In genomic region chr17:44735223-44735990, GRCm38 (mm10) we compare ENCODE assay signal across 8 mouse cellular contexts. TPM values are rescaled to one million over a fixed set of nuclear protein-coding genes. Genes with fewer than 3 reads are reported as not detected.
DNase-seq lines count a peak whose midpoint lies in the region; ATAC-seq and TF ChIP-seq lines count a peak whose summit lies in the region.

No protein-coding gene starts in this region.

- H3K9me3 ChIP-seq in intestine, embryonic 15.5 days, result no peaks in the 10 kb centered on the region
- H3K9me3 ChIP-seq in liver, embryonic 14.5 days (ENCODE audit: control insufficient read depth, low read length), result no peaks in the 10 kb centered on the region

- no peak for TF ChIP-seq CTCF in bone marrow macrophage, adult 2 months (IDR thresholded peaks at IDR 0.05; ENCODE audit: low read depth, low read length)
- TF ChIP-seq CTCF in liver, embryonic 14.5 days (IDR thresholded peaks at IDR 0.05; ENCODE audit: low read depth), result no peak

- H3K4me2 ChIP-seq in intestine, embryonic 15.5 days (replicated peaks), result peak overlapping the region; percentile 98
- peak overlapping the region; percentile 58 for H3K4me2 ChIP-seq in liver, embryonic 14.5 days (ENCODE audit: low read depth)

- peaks cover 50% of the 10 kb centered on the region for H3K27me3 ChIP-seq in intestine, embryonic 15.5 days (replicated peaks)
- peaks cover 67% of the 10 kb centered on the region for H3K27me3 ChIP-seq in liver, embryonic 14.5 days (ENCODE audit: control insufficient read depth, insufficient read depth, low read length)

- no peaks in the 10 kb centered on the region for H3K36me3 ChIP-seq in intestine, embryonic 15.5 days
- H3K36me3 ChIP-seq in liver, embryonic 14.5 days (replicated peaks; ENCODE audit: control insufficient read depth, insufficient read depth, low read depth), result no peaks in the 10 kb centered on the region

- H3K4me3 ChIP-seq in bone marrow macrophage, adult 2 months (ENCODE audit: insufficient read depth, low read length), result peak overlapping the region; percentile 89
- peak overlapping the region; percentile 68 for H3K4me3 ChIP-seq in intestine, embryonic 15.5 days (replicated peaks)
- H3K4me3 ChIP-seq in liver, embryonic 14.5 days (ENCODE audit: insufficient read depth in 1 of 2, low read depth in 2 of 2, low read length in 2 of 2), result peak overlapping the region; percentile 53 to 57

- 0 out of 2 replicates have a peak, but pooled peaks cover 2% of the 10 kb centered on the region for H3K4me1 ChIP-seq in bone marrow macrophage, adult 2 months (ENCODE audit: control insufficient read depth, insufficient read depth, low read length)
- peaks cover 26% of the 10 kb centered on the region for H3K4me1 ChIP-seq in intestine, embryonic 15.5 days (replicated peaks)
- H3K4me1 ChIP-seq in liver, embryonic 14.5 days (replicated peaks; ENCODE audit: control insufficient read depth in 2 of 2, insufficient read depth in 2 of 2, low read length in 1 of 2), result no peaks in the 10 kb centered on the region

- under 1% methylated on average over 64 of the region's 64 CpGs for WGBS in intestine, embryonic 15.5 days
- under 1% methylated on average over 64 of the region's 64 CpGs for WGBS in liver, embryonic 14.5 days (ENCODE audit: insufficient replicate concordance)

- H3K9ac ChIP-seq in intestine, embryonic 15.5 days, result peak overlapping the region; percentile 56
- H3K9ac ChIP-seq in liver, embryonic 14.5 days (replicated peaks), result no peak overlapping the region

- TF ChIP-seq EP300 in liver, embryonic 14.5 days (IDR thresholded peaks at IDR 0.05; ENCODE audit: low read depth), result no peak

- no peak overlapping the region for H3K27ac ChIP-seq in bone marrow macrophage, adult 2 months (ENCODE audit: insufficient read depth, low read depth, low read length)
- H3K27ac ChIP-seq in intestine, embryonic 15.5 days, result 0 out of 2 replicates have a peak overlapping the region, but pooled peaks have one; percentile 27
- H3K27ac ChIP-seq in liver, embryonic 14.5 days, result no peak overlapping the region

- peak; percentile 13 for ATAC-seq in intestine, embryonic 15.5 days
- ATAC-seq in liver, embryonic 14.5 days (ENCODE audit: insufficient read depth), result no peak

- no peak for TF ChIP-seq POLR2A in bone marrow macrophage, adult 2 months (IDR thresholded peaks at IDR 0.05; ENCODE audit: borderline replicate concordance, low read depth, low read length)

- DNase-seq in layer of hippocampus, adult 11-12 months (ENCODE audit: low spot score), result peak; percentile 44
- DNase-seq in layer of hippocampus, adult 9-11 months, result no peak
- peak; percentile 23 for DNase-seq in gastrocnemius, postnatal 10 days
- DNase-seq in liver, embryonic 14.5 days (ENCODE audit: low read depth in 3 of 3, low spot score in 3 of 3), result no peak
- DNase-seq in naive thymus-derived CD4-positive, alpha-beta T cell, adult 2 months (ENCODE audit: low read depth), result peak; percentile 60
- peak; percentile 59 for DNase-seq in testis, postnatal 10 days (ENCODE audit: low spot score)

RNA-seq across cellular contexts. Expression of gene Supt3, which starts 41.5 kb away (rescaled TPM):
- 14.5 and 15.4 TPM in 2 replicates for polyA plus RNA-seq in bone marrow macrophage, adult 2 months (2012; ENCODE audit: insufficient read depth, insufficient read length, missing spikeins)
- total RNA-seq in gastrocnemius, postnatal 10 days (2021), result 10 to 100 TPM in 1 of 2 experiments, 1 to 10 TPM in 1; 9.3 to 12.7 TPM
- polyA plus RNA-seq in intestine, embryonic 15.5 days (2015; fragmentation: Nextera tagmentation; extraction: Ambion mirVana), result 17.6 and 18.6 TPM in 2 replicates
- 2.0 and 2.7 TPM in 2 replicates for polyA plus RNA-seq in liver, embryonic 14.5 days (2012; rRNA removed)
- 5.3 and 6.4 TPM in 2 replicates for polyA plus RNA-seq in liver, embryonic 14.5 days (2014; fragmentation: Nextera tagmentation; extraction: Ambion mirVana)

Comparison
In these comparisons a context has a peak if more than half of its experiments do, and no peak if none do; other contexts are left out.
1. DNase-seq: peak in layer of hippocampus, adult 11-12 months (single experiment), gastrocnemius, postnatal 10 days (single experiment), naive thymus-derived CD4-positive, alpha-beta T cell, adult 2 months (single experiment) and testis, postnatal 10 days (single experiment); none in layer of hippocampus, adult 9-11 months (single experiment) and liver, embryonic 14.5 days (0 of 3).
2. Peak in every context shown above with its lines, with median percentiles within 50 percentile points of each other: H3K4me3 ChIP-seq.